Mouse (Mus musculus) B cell, adult 62 days (primary cell): ENCODE measurements around the gene Eif5a. TPM values are rescaled to one million over a fixed set of nuclear protein-coding genes. Genes with fewer than 3 reads are reported as not detected.

Source experiments
- total RNA-seq: library from RNA; stranded (reverse); gene quantifications from 4 replicates; pipeline ENCODE4 v1.2.4, GENCODE M21; 2023

The Eif5a gene
- 337 to 380 TPM (median 350 TPM) in 4 replicates for total RNA-seq

GRCm38 (mm10) chr11:69921114-69922011 lies at the start of gene Eif5a:
TSS of gene Eif5a (minus strand) at chr11:69921958.

GRCm38 (mm10) chr11:69964650-69965270 lies 43.0 kb upstream of the Eif5a start, which contains the start of gene Cldn7:
TSS of gene Cldn7 (plus strand) at chr11:69964779.

GRCm38 (mm10) chr11:69948066-69948762 lies 26.5 kb upstream of the Eif5a start, which contains the start of gene Slc2a4:
TSS of gene Slc2a4 (minus strand) at chr11:69948188.

GRCm38 (mm10) chr11:69935137-69935879 lies 13.6 kb upstream of the Eif5a start, which contains the start of gene Ybx2:
TSS of gene Ybx2 (plus strand) at chr11:69935796.

GRCm38 (mm10) chr11:69913554-69914371 lies 8.0 kb downstream of the Eif5a start, which contains the start of gene Gps2:
TSS of gene Gps2 (plus strand) at chr11:69913888.

GRCm38 (mm10) chr11:69900471-69901405 lies 21.0 kb downstream of the Eif5a start, which contains the start of the genes 2810408A11Rik and Neurl4:
TSS of gene 2810408A11Rik (minus strand) at chr11:69900987.
TSS of gene Neurl4 (plus strand) at chr11:69901072.

GRCm38 (mm10) chr11:69895291-69895690 lies 26.5 kb downstream of the Eif5a start, which contains the start of gene Acap1:
TSS of gene Acap1 (minus strand) at chr11:69895539.

GRCm38 (mm10) chr11:69880853-69881603 lies 40.7 kb downstream of the Eif5a start, which contains the start of gene Kctd11:
TSS of gene Kctd11 (minus strand) at chr11:69881406.

GRCm38 (mm10) chr11:69877878-69878277 lies 43.9 kb downstream of the Eif5a start, which contains the start of gene Tmem95:
TSS of gene Tmem95 (minus strand) at chr11:69878018.

Other genes with a start within 250 kb of the Eif5a start
- 683 to 716 TPM (median 701 TPM) in 4 replicates for gene Eif4a1, start 249.5 kb downstream of the Eif5a start, total RNA-seq
- 112 to 142 TPM (median 125 TPM) in 4 replicates for gene Senp3, start 239.9 kb downstream of the Eif5a start, total RNA-seq
- not detected in 4 replicates for gene Tnfsf13, start 236.2 kb downstream of the Eif5a start, total RNA-seq
- gene Tnfsf12, start 226.1 kb downstream of the Eif5a start, total RNA-seq = 0.40 TPM in 1 of 4 replicates, not detected in the others
- 0.56 TPM in 1 of 4 replicates, not detected in the others for gene Tnfsfm13, start 225.9 kb downstream of the Eif5a start, total RNA-seq
- 227 to 251 TPM (median 238 TPM) in 4 replicates for gene Polr2a, start 163.3 kb downstream of the Eif5a start, total RNA-seq
- gene Slc35g3, start 160.0 kb downstream of the Eif5a start, total RNA-seq = not detected in 4 replicates
- gene Zbtb4, start 156.0 kb downstream of the Eif5a start, total RNA-seq = 62.1 to 72.6 TPM (median 65.4 TPM) in 4 replicates
- gene Chrnb1, start 126.0 kb downstream of the Eif5a start, total RNA-seq = 7.8 to 14.5 TPM (median 12.0 TPM) in 4 replicates
- gene Fgf11, start 120.1 kb downstream of the Eif5a start, total RNA-seq = 0.21 to 0.22 TPM in 2 of 4 replicates, not detected in the others
- gene Tmem102, start 116.3 kb downstream of the Eif5a start, total RNA-seq = 0.30 TPM in 1 of 4 replicates, not detected in the others
- not detected in 4 replicates for gene Gm39566, start 106.7 kb downstream of the Eif5a start, total RNA-seq
- not detected in 4 replicates for gene Spem2, start 103.5 kb downstream of the Eif5a start, total RNA-seq
- not detected in 4 replicates for gene Spem1, start 99.8 kb downstream of the Eif5a start, total RNA-seq
- gene Nlgn2, start 84.2 kb downstream of the Eif5a start, total RNA-seq = 0.27 to 1.5 TPM (median 0.32 TPM) in 4 replicates
- 29.5 to 37.7 TPM (median 32.6 TPM) in 4 replicates for gene Tmem256, start 83.4 kb downstream of the Eif5a start, total RNA-seq
- 9.9 to 12.6 TPM (median 11.5 TPM) in 4 replicates for gene Plscr3, start 75.6 kb downstream of the Eif5a start, total RNA-seq
- not detected in 4 replicates for gene Tnk1, start 63.2 kb downstream of the Eif5a start, total RNA-seq
- gene Tmem95, start 43.9 kb downstream of the Eif5a start, total RNA-seq = not detected in 4 replicates
- gene Kctd11, start 40.6 kb downstream of the Eif5a start, total RNA-seq = 1.3 to 2.6 TPM (median 2.3 TPM) in 4 replicates
- 473 to 501 TPM (median 485 TPM) in 4 replicates for gene Acap1, start 26.4 kb downstream of the Eif5a start, total RNA-seq
- gene 2810408A11Rik, start 21.0 kb downstream of the Eif5a start, total RNA-seq = 1.2 to 3.5 TPM (median 2.0 TPM) in 4 replicates
- 51.5 to 76.4 TPM (median 73.4 TPM) in 4 replicates for gene Neurl4, start 20.9 kb downstream of the Eif5a start, total RNA-seq
- gene Gps2, start 8.1 kb downstream of the Eif5a start, total RNA-seq = 144 to 150 TPM (median 147 TPM) in 4 replicates
- not detected in 4 replicates for gene Ybx2, start 13.8 kb upstream of the Eif5a start, total RNA-seq
- not detected in 4 replicates for gene Slc2a4, start 26.2 kb upstream of the Eif5a start, total RNA-seq
- not detected in 4 replicates for gene Cldn7, start 42.8 kb upstream of the Eif5a start, total RNA-seq
- gene Ctdnep1, start 59.2 kb upstream of the Eif5a start, total RNA-seq = 87.5 to 123 TPM (median 99.1 TPM) in 4 replicates
- 49.4 to 55.9 TPM (median 52.5 TPM) in 4 replicates for gene Elp5, start 60.6 kb upstream of the Eif5a start, total RNA-seq
- gene Gabarap, start 69.2 kb upstream of the Eif5a start, total RNA-seq = 285 to 331 TPM (median 318 TPM) in 4 replicates
- 48.3 to 52.7 TPM (median 51.4 TPM) in 4 replicates for gene Phf23, start 73.8 kb upstream of the Eif5a start, total RNA-seq
- gene Dvl2, start 78.6 kb upstream of the Eif5a start, total RNA-seq = 51.2 to 61.3 TPM (median 58.7 TPM) in 4 replicates
- 44.6 to 55.5 TPM (median 48.8 TPM) in 4 replicates for gene Acadvl, start 93.5 kb upstream of the Eif5a start, total RNA-seq
- gene Dlg4, start 95.0 kb upstream of the Eif5a start, total RNA-seq = 3.9 to 7.2 TPM (median 4.3 TPM) in 4 replicates
- not detected in 4 replicates for gene Asgr1, start 132.1 kb upstream of the Eif5a start, total RNA-seq
- gene Asgr2, start 170.7 kb upstream of the Eif5a start, total RNA-seq = not detected in 4 replicates
- not detected in 4 replicates for gene Mgl2, start 208.4 kb upstream of the Eif5a start, total RNA-seq
- not detected in 4 replicates for gene Clec10a, start 234.2 kb upstream of the Eif5a start, total RNA-seq